Mouse (Mus musculus): ENCODE results near the gene Hpn. TPM values are rescaled to one million over a fixed set of nuclear protein-coding genes. Genes with fewer than 3 reads are reported as not detected.

Hpn gene
- polyA plus RNA-seq (2015; fragmentation: Nextera tagmentation; extraction: Ambion mirVana) = 0.83 and 1.2 TPM in 2 replicates

DNA sequence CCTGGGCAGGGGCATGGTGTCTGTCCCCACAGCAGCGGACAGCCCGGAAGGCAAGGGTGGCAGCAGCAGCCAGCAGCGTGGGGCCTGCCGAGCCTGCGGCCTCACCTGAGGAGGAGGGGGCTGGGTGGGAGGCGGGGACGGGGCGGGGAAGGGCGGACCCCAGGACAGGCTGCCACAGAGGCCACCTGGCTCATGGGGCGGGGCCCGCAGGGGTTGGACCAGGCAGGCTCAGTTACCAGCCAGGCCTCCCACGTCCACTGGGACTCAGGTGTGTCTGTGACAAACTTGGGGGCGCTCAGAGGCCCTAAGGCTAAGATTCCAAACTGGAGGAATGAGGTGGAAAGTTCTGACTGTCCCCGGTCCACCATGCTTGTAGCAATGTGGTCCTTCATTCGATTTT, at the start of gene Hpn:
Hpn (minus strand) TSS at position 109 of the 400 bp plus-strand sequence.

DNA sequence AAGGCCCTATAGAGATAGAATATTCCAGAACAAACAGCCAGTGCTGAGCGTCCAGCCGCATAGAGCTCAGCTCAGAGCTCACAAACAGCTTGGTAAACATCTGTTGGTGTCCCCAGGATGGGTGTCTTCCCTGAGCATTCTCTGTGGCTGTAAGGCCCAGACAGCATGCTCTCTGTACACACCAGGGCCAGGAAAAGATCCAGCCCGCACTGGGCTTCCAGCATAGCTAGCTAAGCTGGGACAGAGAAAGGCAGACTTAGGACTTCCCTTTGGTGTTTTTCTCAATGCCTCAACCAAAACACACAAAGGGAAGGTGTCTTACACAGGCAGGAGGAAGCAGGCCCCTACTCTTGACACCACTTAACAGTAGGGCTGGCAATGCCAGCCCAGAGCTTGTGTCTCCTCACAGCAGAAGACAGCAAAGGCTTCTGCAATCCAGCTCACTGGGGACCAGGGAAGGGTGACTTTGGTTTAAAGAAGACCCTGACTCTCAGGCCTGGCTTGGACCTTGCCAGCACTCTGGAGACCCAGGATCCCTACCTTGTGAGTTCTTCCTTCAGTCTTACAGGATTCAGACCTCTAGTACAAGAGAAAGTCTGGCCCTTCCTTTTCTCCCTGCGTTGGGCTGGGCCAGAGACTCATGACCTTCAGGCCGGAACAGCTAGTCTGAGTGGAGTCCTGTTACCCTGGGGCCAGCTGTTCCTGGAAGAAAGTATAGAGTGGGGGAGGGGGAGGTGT, 40.4 kb upstream of the Hpn start, which contains the start of gene Gramd1a:
Gramd1a (minus strand) TSS at position 601 of the 738 bp plus-strand sequence.

DNA sequence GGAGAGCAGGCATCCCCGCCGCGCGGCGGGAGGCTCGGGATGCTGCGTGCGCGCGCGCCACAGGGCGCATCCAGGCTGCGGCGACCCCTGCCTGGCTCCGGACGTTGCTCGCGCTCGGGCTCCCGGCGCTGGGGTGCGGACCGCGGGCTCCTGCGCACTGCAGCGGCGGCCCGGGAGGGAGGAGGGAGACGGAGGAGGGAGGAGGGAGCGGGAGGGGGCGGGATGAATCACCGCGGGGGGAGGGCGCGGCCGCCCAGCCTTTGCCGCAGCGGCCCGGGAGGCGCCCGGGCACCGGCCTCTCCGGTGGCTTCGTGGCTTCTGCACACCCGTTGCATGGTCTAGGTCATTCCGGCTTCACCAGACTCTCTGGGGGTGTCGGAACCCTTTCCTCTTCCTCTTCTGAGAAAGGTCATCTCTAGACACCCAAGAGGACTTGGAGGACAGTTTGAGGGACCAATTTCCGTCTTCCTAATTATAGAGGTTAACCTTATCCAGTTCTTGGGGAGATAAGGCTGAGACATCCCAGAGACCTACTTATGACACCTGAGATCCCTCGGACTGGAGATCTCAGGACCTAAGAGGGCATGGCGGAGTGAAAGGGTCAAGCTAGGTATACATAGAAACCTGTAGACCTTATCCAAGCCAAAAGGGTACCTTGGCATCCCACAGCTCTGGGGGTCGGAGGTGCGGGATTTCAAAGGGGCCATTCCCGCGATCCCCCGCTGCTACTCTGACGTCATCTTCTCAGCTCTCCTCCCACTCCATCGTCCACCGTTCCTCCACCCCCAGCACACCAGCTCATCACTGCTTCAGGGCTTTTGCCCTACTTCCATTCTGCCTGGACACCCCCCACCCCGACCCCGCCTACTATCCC, 12.0 kb upstream of the Hpn start, which contains the start of gene Scn1b:
Scn1b (minus strand) TSS at position 153 of the 874 bp plus-strand sequence.

DNA sequence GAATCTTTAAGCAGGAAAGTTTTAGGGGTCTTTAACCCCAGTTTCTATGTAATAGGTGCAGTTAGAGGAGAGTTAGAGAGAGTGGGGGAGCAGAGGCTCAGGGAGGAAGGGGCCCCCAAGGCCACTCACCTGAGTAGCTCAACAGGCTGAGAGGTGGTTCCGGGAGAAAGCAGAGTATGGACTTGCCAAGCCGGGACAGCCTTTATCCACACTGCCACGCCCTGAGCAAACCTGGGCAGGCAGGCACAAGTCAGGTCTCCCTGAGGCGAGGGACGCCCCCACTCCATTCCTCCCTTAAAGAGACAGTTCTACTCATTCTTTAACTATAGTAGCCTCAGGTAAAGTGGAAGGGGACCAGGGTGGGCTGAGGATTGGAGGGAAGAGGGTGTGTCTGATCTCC, 38.6 kb downstream of the Hpn start, which contains the start of gene Fxyd3:
Fxyd3 (minus strand) TSS at position 213 of the 400 bp plus-strand sequence.

DNA sequence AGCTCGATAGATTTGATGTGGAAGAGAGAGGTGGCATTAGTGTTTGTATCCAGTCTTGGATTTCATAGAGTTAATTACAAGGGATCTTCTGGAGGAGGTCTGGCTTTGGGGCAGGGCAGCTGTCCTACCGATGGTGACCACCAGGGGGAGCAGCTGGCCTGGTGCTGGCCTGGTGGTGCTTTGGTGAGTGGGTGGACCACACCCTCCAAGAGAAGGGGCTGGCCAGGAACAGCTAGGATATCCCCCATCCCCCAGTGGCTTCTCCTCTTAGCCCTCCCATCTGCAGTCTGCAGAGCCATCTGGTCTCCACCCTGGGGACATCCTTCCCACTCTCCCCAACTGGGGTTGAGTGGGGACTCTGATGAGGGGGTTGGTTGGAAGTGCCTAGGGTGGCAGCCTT, 56.0 kb downstream of the Hpn start, which contains the start of gene Lgi4:
Lgi4 (plus strand) TSS at position 235 of the 400 bp plus-strand sequence.

DNA sequence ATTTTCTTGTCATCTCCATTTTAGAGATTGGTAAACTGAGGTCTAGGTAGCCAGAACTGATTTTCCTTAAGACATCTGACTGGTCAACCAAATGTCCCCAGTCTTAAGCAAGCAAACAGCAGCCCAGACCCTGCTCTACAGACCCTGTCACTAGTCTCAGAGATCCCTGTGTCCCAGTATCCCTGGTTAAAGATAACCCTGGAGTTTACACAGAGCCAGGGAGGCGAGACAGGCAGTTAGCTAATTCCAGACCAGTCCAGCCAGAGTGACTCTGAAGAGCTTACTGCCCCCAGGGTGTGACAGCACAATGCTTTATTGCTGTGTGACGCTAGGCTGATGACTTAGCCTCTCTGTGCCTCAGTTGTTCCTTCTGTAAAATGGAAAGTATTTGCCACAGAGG, 58.0 kb downstream of the Hpn start, which contains the start of gene Fxyd1:
Fxyd1 (minus strand) TSS at position 129 of the 400 bp plus-strand sequence.

DNA sequence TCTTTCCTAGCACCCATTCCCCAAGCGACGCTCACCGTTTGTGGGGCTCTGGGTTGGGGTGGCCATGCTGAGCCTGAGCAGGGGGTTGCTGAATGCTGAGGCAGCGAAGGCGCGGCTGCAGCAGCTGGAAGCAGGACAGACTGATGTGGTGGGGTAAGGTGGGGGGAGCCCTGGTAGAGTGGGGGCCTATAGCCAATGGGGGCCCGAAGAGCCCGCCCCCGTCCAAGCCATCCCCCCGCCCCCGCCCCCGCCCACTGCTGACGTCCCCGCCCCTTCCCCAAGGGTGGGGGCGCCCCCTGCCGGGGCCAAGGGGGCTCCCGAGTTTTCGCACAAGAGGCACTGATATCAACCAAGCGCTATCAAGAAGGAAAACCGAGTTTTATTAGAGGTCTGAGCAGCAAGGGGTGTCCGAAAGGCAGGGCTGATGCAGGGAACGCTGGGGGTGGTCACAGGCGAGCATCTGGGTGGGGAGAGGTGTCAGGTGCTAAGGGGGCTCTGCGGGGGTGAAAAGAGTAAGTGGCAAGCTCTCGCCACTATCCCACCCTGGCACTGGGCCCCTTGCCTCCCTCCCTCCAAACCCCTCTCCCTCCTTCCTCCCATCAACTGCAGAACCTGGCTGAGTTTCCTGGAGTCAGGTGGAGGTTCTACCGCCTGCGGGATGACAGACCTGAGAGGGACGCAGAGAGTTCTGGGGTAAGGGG, 63.6 kb downstream of the Hpn start, which contains the start of gene Fxyd7:
Fxyd7 (minus strand) TSS at position 147 of the 701 bp plus-strand sequence.

Other genes starting within 250 kb of the Hpn start
- gene Cd22, start 234.9 kb downstream of the Hpn start, polyA plus RNA-seq (2015; fragmentation: Nextera tagmentation; extraction: Ambion mirVana) = 0.24 and 0.33 TPM in 2 replicates
- gene Mag, start 200.4 kb downstream of the Hpn start, polyA plus RNA-seq (2015; fragmentation: Nextera tagmentation; extraction: Ambion mirVana) = 2.2 and 2.4 TPM in 2 replicates
- gene Hamp2, start 190.6 kb downstream of the Hpn start, polyA plus RNA-seq (2015; fragmentation: Nextera tagmentation; extraction: Ambion mirVana) = not detected in 2 replicates
- not detected in 2 replicates for gene Hamp, start 171.3 kb downstream of the Hpn start, polyA plus RNA-seq (2015; fragmentation: Nextera tagmentation; extraction: Ambion mirVana)
- gene Usf2, start 158.5 kb downstream of the Hpn start, polyA plus RNA-seq (2015; fragmentation: Nextera tagmentation; extraction: Ambion mirVana) = 13.5 and 15.2 TPM in 2 replicates
- 0.73 and 1.8 TPM in 2 replicates for gene Lsr, start 141.8 kb downstream of the Hpn start, polyA plus RNA-seq (2015; fragmentation: Nextera tagmentation; extraction: Ambion mirVana)
- gene Fam187b, start 141.5 kb downstream of the Hpn start, polyA plus RNA-seq (2015; fragmentation: Nextera tagmentation; extraction: Ambion mirVana) = 0.22 TPM in 1 of 2 replicates, not detected in the other
- gene Fxyd5, start 72.8 kb downstream of the Hpn start, polyA plus RNA-seq (2015; fragmentation: Nextera tagmentation; extraction: Ambion mirVana) = 33.4 and 46.8 TPM in 2 replicates
- 1.5 and 2.8 TPM in 2 replicates for gene Fxyd7, start 63.8 kb downstream of the Hpn start, polyA plus RNA-seq (2015; fragmentation: Nextera tagmentation; extraction: Ambion mirVana)
- 981 and 1,160 TPM in 2 replicates for gene Fxyd1, start 58.1 kb downstream of the Hpn start, polyA plus RNA-seq (2015; fragmentation: Nextera tagmentation; extraction: Ambion mirVana)
- gene Lgi4, start 55.9 kb downstream of the Hpn start, polyA plus RNA-seq (2015; fragmentation: Nextera tagmentation; extraction: Ambion mirVana) = 1.1 and 1.3 TPM in 2 replicates
- 0.87 and 5.7 TPM in 2 replicates for gene Fxyd3, start 38.6 kb downstream of the Hpn start, polyA plus RNA-seq (2015; fragmentation: Nextera tagmentation; extraction: Ambion mirVana)
- gene Scn1b, start 11.7 kb upstream of the Hpn start, polyA plus RNA-seq (2015; fragmentation: Nextera tagmentation; extraction: Ambion mirVana) = 18.3 and 21.0 TPM in 2 replicates
- gene Gramd1a, start 40.6 kb upstream of the Hpn start, polyA plus RNA-seq (2015; fragmentation: Nextera tagmentation; extraction: Ambion mirVana) = 31.3 TPM in 2 replicates
- not detected in 2 replicates for gene Scgb2b2, start 175.2 kb upstream of the Hpn start, polyA plus RNA-seq (2015; fragmentation: Nextera tagmentation; extraction: Ambion mirVana)
- gene Scgb1b2, start 176.5 kb upstream of the Hpn start, polyA plus RNA-seq (2015; fragmentation: Nextera tagmentation; extraction: Ambion mirVana) = not detected in 2 replicates
- not detected in 2 replicates for gene Scgb2b3, start 246.8 kb upstream of the Hpn start, polyA plus RNA-seq (2015; fragmentation: Nextera tagmentation; extraction: Ambion mirVana)

All from skeletal muscle tissue, postnatal 0 days (tissue).